Mouse (Mus musculus) inflammation-experienced regulatory T-cells, adult 6 months (primary cell): Measurements from ENCODE around the gene Ly6g6c. TPM values are rescaled to one million over a fixed set of nuclear protein-coding genes. Genes with fewer than 3 reads are reported as not detected.

Source experiments
- ATAC-seq: one replicate; pipeline ENCODE4 v1.8.0; 2017
- polyA plus RNA-seq, 3 experiments: library from polyadenylated mRNA; unstranded; fragments of 100-300 nt; shearing (Covaris generic); gene quantifications; one replicate each; pipeline ENCODE4 v1.2.1; 2017

Gene Ly6g6c
- polyA plus RNA-seq, 3 experiments from 2014 or later = not detected

DNA sequence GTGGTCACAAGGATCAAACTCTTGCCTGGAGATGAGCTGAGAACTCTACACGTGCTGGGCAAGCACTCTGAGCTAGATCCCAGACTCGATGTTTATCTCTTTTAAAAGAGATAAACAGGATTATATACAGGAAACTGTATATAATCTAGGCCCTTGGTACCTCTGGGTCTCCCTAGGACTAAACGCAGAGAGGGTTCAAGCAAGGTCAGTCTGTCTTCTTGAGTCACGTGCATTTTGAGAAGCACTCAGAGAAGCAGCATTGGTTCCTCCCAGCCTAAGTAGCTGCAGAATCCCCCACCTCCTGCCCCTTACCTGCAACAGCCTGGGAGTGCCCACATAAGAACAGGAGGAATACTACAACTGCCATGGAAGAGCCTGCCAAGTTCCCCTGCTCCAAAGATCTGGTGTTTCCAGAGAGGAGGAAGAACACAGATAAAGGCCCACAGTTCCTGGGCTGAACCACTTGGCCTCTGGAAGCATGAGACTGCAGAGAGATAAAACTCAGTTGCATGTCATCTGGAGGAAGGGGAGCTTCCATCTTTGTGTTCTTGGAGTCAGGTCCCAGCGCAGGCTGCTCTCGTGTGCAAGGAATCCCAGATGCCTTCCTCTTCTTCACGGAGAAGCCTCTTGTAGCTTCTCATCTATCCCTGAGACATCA, 20.1 kb downstream of the Ly6g6c start, which contains the start of gene Ly6g6f:
Gene Ly6g6f (minus strand): TSS at position 403 of the 658 bp plus-strand sequence.
- ATAC-seq = no peak

DNA sequence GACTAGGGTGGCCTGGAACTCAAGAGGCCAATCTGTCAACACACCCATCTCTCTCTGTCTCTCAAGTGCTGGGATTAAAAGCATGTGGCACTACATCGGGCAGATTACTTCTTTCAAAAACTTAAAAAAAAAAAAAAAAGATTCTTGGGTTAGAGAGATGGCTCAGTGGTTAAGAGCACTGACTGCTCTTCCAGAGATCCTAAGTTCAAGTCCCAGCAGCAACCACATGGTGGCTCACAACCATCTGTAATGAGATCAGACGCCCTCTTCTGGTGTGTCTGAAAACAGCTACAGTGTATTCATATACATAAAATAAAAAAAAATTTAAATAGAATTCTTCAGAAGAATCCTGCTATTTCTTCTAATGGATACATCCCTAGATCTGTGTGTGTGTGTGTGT, 23.0 kb downstream of the Ly6g6c start:
- no peak for ATAC-seq

DNA sequence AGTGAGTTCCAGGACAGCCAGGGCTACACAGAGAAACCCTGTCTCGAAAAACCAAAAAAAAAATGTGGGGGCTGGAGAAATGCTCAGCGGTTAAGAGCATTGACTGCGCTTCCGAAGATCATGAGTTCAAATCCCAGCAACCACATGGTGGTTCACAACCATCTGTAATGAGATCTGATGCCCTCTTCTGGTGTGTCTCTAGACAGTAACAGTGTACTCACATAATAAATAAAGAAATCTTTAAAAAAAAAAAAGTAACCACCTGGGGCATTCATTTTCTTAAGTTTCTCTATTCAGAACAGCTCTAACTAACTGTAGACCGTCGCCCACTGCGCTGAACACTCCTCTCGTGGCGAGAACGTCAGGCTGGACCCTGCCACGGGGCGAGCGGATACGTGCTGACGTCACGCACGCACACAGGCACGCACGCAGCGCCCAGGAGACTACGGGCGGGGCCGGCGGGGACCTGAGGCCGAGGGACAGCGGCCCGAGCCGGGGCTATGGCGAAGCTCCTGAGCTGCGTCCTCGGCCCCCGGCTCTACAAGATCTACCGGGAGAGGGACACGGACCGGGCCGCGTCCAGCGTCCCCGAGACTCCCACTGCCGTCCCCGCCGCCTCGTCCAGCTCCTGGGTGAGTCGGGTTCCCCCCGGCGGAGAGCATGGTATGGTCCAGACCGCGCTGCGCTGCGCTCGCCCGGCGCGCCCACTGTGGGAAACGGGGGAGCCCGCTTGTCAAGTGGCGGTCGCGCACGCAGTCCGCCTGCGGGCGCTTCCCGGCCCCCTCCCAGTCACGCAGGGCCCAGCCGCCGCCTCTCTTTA, 23.8 kb downstream of the Ly6g6c start, which contains the start of gene Abhd16a:
Gene Abhd16a (plus strand): TSS at position 439 of the 820 bp plus-strand sequence.
- peak; percentile 95 for ATAC-seq

DNA sequence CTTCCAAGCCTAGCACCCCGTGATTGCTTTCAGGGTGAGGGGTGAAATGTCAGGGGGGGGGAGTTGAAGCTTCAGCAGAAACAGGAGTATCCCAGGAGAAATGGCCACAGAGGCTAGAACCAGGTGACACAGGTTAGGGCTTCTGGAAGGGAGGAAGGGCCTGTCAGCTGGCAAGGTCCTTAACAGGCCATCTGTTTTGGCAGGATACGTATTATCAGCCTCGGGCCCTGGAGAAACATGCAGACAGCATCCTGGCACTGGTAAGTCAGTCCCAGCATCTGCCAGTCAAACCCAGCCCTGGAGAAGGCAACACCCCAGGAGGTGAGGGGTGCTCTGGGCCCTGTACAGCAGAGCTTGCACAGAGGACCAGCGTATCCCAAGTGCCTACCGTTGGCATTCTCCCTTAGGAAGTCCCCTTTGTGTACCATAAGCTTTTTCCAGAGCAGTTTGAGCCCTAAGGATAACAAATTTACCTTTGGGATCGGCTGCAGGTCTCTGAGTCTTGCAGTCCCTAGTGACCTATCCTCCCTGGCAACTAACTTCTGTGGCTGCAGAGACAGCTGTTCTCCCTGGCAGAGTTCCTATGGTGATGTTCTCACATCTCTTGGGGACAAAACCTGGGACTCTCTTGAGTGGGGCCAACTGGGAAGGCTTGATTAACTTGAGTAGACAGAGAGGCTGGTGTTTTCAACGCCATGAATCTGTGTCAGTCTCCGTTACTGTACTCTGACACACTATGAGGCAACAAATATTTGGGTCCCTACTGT, 25.2 kb downstream of the Ly6g6c start:
- no peak for ATAC-seq

DNA sequence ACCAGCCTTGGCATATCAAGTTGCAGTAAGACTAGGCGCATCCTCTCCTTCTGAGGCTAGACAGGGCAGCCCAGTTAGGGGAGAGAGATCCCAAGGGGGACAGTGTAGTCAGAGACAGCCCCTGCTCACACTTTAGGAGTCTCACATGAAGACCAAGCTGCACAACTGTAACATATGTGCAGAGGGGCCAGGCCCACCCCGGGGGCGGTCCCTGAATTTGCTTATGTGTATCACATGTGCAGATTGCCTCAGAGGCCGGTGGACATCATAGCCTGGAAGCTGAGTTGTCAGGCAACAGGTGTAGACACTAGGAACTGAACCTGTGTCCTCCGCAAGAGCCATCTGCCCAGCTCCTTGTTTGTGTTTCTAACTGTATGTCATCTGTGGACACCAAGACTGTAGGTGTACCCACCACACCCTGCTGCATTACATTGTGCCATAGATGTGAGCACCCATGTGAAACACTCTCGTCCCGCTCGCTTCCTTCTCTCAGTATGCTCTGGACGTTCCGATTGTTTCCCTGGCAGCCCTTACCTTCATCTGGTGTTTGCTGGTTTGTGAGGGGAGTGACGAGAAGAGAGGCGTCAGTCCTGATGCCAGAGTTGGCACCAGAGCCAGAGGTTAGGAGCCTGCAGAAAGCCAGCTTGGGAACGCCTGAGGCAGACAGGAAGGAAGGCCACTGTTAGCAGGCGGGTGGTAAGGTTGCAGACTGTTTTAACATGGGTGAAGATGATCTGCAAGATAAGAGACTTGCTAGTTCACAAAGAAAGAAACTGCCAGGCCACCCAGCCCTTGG, 27.4 kb downstream of the Ly6g6c start:
- ATAC-seq = no peak

DNA sequence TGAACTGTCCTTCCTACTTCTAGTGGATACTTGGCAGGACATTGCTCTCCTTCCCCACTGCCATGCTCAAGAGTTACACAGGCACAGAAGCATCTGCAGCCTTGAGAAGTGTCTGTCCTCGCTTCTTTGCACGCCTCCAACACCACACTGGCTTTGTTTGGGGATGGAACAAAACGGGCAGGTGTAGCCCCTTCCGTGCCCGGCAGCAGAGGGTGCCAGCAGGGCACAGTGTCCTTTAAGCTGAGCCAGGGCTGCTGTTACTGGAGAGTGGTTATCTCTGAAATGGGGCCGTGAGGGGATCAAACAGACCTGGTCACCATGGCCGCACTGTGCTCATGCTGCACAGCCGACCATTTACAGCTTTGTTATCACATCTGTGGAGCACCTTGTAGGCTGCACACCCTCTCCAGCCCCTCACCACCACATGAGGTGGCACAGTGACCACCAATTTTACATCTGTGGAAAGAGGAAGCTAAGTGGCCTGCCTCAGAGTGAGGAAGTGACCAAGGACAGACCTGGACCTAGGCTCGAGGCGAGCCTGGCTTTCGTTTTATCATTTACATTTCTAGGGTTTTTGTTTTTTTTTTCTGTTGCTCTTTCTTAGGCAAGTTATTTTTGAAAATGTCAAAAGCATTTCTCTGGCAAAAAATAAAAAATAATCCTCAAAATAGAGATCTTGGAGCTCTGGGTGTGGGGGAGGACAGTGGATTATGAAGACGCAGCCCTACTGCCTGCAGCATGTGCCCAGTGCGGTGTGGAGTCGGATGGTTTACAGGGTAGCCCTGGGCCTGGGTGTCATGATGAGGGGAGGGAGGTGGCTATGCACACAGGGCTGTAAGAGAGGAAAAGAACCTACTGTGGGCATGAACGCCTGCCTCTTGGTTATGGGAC, 29.5 kb downstream of the Ly6g6c start:
- no peak for ATAC-seq

DNA sequence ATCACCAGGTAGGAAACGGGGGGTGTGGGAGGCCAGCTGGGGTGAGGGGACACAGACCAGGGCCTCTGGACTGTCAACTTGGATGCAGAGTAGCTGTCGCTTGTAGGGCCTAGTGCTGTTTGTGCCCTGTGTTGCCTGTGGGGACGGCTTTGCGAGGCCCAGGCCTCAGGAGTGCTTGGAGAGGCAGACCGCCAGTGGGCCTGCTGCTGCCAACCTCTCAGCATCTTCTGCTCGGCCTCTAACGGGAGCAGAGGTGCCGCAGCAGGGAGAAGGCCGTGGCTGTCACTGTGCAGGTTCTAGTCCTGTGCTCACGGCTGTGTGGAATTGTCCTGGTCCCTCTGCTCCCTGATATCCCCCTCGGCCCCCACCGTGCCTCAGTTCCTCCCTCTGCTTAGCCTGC, 31.4 kb downstream of the Ly6g6c start:
- no peak for ATAC-seq

DNA sequence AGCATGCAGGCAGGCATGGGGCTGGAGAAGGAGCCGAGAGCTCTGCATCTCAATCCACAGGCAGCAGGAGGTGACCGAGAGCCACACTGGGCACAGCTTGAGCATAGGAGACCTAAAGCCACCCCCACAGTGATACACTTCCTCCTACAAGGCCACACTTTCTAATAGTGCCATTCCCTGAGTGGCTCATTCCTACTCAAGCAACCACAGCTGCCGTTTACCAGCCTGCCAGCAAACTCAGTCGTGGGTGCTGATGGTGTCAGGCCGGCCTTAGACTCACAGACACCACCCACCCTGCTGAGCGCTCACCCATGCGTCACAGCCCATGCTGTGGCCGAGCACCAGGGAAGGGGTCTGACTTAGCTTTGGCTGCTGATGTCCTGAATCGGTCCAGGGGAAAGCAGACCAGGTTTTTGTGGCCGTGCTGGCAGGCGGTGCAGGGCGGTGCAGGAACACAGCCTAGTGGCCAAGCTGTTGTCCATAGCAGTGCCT, 32.0 kb downstream of the Ly6g6c start:
- no peak for ATAC-seq

DNA sequence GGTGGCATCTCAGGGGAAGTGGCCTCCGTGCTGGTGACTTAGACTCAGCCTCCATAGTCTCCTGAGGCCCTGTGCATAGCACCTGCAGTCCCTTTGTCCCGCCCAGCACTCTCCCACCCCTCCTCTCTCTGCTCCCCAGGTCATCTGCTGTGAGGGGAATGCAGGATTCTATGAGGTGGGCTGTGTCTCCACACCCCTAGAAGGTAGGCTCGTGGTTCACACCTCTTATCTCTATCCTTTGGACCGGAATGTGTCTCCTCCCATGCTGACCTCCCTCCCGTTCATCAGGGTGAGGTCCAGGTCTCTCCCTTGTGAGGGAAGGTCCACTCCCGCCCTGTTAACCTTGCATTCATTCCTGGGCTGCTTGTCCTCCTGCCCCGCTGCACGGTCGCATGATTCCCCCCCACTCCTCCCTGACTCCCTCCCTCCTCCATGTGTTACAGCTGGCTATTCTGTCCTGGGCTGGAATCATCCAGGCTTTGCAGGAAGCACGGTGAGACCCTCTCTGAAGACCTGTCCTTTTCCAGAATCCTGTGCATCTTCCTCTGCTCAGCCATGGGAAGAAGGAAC, 35.1 kb downstream of the Ly6g6c start:
- ATAC-seq = no peak

DNA sequence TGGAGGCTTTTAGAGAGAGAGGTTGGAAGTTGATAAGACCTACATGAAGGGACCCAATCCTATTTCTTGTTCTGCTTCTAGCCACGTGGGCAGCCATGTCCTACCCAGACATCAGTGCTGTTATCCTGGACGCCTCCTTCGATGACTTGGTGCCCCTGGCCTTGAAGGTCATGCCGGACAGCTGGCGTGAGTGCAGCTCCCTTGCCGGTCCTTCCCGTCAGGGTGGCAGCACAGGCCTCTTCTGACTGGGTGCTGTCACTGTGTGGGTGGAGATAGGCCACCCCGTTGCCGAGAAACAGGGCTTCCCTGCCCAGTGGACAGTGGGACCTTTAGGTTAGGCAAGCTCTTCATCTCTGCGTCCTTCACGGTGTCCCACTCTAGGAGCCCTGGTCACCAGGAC, 36.0 kb downstream of the Ly6g6c start:
- no peak for ATAC-seq

DNA sequence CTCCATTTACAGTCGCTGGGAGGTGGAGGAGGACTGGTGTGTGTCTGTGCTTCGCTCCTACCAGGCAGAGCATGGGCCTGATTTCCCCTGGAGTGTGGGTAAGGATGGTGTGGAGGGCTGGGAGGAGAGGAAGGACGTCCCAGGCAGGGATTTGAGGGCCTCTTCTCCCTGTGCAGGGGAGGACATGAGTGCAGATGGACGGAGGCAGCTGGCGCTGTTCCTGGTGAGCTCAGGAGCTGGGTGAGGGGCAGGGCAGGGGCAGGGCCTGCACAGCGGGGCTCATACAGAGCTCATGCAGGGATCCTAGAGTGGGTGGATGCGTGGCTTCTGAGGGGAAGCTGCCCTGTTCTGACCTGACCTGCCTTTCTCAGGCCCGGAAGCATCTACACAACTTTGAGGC, 37.1 kb downstream of the Ly6g6c start:
- no peak for ATAC-seq

DNA sequence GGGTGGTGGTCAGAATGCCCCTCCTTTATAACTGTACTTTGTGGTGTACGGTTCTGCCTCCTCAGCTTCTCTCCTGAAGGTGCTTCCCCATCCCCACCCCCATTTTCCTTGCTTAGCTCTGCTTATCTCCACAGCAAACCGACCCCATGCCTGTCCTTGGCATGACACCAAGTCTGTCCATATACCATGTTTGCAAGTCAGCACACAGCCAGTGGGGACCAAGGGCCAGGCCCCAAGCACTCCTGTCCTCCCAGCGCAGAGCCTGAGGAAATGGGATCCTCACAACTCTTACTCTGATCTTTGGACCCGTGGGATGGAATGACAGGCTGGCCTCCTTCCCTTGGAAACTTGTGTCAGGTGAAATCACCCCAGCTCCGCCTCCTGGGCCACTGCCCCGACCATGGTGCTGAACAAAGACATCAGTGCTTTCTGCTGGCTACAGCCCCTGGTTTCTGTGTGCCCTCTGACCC, 38.1 kb downstream of the Ly6g6c start:
- ATAC-seq = no peak

DNA sequence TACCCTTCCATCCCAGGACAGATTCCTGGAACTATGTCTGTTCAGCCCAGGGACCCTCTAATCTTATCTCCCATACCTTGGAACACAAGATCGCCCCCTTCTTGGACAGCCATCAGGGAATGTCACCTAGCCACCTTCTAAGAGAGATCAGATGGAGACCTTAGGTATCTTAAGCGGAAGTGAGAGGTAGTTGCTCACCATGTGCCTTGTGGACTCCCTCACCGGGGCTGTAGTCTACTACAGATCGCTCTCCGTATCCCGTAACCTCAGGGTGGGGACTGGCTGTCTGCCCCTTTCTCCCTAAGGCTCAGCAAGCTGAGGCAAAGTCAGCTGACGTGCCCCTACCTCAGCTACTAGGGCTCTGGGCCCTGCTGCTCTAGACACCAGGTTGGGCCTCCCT, 38.9 kb downstream of the Ly6g6c start:
- no peak for ATAC-seq

DNA sequence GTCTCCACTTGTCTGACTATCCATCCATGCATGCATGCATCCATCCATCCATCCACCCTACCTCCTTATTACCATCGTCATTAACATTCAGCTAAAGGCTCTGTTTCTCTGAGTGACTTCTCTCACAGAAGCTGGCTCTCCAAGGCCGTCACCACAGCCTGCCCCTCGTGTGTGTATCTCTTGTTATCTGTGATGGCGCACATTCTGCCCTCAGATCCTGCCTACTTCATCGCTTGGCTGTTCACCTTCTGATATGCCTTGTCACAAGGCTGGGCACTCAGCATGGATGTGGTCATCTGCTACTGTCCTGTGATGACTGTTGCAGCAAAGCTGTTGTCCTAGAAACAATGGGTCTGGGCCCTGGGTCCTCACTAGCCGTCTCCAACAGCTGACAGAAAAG, 39.6 kb downstream of the Ly6g6c start:
- ATAC-seq = no peak

DNA sequence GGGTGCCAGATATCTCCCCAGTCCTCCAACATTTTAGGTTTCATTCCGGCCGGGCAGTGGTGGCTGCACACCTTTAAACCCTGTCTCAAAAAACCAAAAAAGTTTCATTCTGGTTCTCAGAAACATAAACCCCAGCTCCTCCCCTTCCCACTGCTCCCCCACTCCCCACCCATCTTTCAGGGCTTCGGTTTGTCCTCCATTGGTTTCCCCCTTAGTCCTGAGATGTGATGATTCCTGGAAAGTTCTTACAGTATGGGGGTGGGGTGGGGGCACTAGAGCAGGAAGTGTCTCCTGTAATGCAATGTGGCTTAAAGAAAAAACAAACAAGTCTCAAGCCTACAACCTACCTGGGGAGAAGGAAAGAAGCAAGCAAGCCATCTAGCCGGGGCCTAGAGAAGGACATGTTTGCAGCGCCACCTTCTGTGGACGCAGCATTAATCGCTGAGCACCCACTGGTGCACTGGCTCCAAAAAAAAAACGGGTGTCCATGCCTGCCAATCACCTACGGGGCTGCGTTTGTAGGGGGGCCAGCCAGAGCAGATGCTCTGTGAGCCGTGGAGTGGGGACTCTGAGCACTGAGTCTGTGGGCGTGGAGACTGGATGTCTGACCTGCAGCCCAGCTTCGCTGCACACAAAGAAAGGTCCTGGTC, 40.7 kb downstream of the Ly6g6c start:
- no peak for ATAC-seq

DNA sequence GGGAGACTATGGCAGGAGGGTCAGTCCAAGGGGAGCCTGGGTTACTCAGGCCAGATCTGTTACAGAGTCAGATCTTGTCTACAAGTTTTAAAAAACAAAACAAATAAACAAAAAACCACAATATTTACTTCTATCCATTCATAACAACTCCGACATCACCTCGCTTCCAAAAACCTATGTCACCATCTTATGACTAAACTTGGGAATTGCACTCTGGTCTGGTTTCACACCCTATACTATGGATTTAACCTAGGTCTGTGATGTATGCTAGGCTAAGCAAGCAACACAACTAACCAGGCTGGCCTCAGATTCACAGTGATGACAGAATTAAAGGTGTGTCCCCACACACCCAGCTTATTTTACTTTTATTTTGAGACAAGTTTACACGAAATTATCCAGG, 41.3 kb downstream of the Ly6g6c start:
- ATAC-seq = no peak

DNA sequence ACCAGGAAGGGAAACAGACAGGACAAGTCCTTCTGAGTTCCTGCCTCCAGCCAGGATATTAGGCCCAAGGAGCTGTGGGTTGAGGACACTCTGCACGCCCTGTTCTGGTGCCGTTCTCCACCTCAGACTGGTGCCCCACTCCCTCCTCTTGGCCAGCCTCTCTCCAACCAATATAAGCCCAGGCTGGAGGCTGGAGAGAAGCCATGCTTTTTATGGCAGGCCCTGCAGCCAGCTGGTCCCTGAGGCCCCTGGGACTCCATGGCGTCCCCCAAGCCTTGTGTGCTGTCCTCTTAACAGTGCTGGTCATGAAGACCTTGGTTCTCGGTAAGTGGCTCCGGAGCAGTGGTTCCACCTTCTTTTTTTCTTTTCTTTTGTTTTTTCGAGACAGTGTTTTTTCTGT, 42.9 kb downstream of the Ly6g6c start, which contains the start of gene Ly6g5c:
Gene Ly6g5c (plus strand): TSS at position 183 of the 400 bp plus-strand sequence.
- no peak for ATAC-seq

DNA sequence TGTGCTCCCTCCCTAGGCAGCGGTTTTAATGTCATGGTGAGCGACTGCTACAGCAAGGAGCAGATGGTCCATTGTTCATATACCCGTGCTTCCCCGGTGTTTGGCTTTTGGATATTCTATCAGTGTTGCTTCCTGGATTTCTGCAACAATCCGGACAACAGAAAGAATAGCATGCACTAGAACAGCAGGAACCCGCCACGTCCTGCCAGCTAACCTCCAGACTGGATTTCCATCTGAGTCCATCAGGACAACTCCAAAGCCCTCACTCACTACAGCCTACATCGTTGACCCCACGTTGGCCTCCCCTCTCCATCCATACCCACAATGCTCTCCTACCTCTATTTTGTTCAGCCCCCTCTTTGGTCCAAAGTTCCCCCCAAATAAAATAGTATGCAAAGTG, 46.6 kb downstream of the Ly6g6c start:
- no peak for ATAC-seq

DNA sequence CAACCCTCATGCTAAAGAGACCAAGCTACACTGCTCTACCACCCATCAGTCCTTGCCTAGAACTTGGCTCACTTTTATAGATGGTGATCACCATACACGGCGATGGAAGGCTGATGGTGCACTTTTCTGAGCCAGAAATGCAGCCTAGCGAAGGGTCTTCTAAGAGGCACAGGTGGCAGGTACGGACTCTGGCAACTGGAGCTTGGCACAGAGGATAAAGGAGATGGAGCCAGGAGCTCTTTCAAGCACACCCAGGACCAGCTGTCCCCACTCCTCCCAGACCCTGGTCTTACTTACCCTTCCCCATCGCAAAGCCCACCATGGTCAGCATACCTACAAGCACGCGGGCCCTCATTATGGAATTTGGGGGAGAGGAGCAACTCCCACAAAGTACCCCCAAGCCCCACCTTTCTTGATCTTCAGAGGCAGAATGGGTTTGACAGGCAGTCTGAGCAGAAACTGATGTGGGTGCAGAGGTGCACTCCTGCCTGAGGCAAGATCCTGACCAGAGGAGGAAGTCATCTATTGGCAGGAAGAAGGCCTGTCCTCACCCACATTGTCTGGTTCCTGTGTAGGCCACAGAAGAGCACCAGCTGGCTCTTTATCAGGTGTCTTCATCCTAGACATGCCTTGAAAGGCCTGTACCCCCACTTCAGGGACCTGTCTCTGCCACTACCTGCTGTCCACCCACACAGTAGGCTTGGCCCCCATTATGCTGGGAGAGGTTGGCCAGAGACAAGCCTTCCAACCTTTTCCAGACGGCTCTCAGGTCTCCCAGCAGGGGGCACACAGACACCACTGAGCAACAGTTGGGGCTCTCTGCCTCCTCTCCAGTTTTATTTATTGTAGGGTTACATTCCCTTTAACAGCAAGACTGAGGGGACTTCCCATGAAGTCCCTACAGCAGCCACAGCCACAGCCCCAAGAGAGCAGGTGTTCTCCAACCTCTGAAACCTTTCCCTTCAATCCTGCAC, 50.1 kb downstream of the Ly6g6c start, which contains the start of gene Ly6g5b:
Gene Ly6g5b (minus strand): TSS at position 383 of the 974 bp plus-strand sequence.
- peak; percentile 41 for ATAC-seq
